Mouse (Mus musculus) limb, embryonic 12.5 days (tissue): ENCODE results near the gene Pck2. TPM values are rescaled to one million over a fixed set of nuclear protein-coding genes. Genes with fewer than 3 reads are reported as not detected.

Experiments
- ATAC-seq: fragments of 200-750 bp; cut with Nextera tagmentation; 2 replicates; pipeline ENCODE4 v1.8.0; 2017; ENCODE audit warnings: low read depth, moderate TSS enrichment; ENCODE audit not compliant: insufficient number of reproducible peaks, insufficient read depth, low FRiP score, low TSS enrichment
- H3K27ac ChIP-seq: fragments of 300-500 bp; sonication (generic); 2 replicates; pipeline ENCODE4 v1.5.1; 2016; ENCODE audit warnings: mild to moderate bottlenecking, moderate library complexity
- H3K27me3 ChIP-seq: fragments of 300-500 bp; sonication (generic); 2 replicates; pipeline ENCODE4 v1.6.1; 2016; ENCODE audit warnings: mild to moderate bottlenecking, moderate library complexity
- H3K36me3 ChIP-seq: fragments of 300-500 bp; sonication (generic); 2 replicates; pipeline ENCODE4 v1.6.1; 2016; ENCODE audit warnings: mild to moderate bottlenecking, moderate library complexity
- H3K4me1 ChIP-seq: fragments of 300-500 bp; sonication (generic); replicated peaks from 2 replicates; pipeline ENCODE4 v1.6.1; 2016
- H3K4me2 ChIP-seq: fragments of 300-500 bp; sonication (generic); 2 replicates; pipeline ENCODE4 v1.6.1; 2016; ENCODE audit warnings: mild to moderate bottlenecking, moderate library complexity
- H3K4me3 ChIP-seq: fragments of 300-500 bp; sonication (generic); replicated peaks from 2 replicates; pipeline ENCODE4 v1.5.1; 2016; ENCODE audit warnings: mild to moderate bottlenecking
- H3K9ac ChIP-seq: fragments of 300-500 bp; sonication (generic); replicated peaks from 2 replicates; pipeline ENCODE4 v1.6.1; 2016; ENCODE audit warnings: mild to moderate bottlenecking, moderate library complexity
- H3K9me3 ChIP-seq: fragments of 300-500 bp; sonication (generic); 2 replicates; pipeline ENCODE4 v1.6.1; 2016; ENCODE audit warnings: mild to moderate bottlenecking, moderate library complexity
- WGBS: fragments of 180-500 bp; shearing (Covaris S2); methylation state at CpG from one replicate; pipeline ENCODE4 v1.1.7; 2016; 5-methylcytosine and 5-hydroxymethylcytosine counted together
- polyA plus RNA-seq: library from polyadenylated mRNA; unstranded; fragments of >200 nt; fragmentation: Nextera tagmentation; extraction: Ambion mirVana; gene quantifications from 2 replicates; pipeline ENCODE4 v1.2.1, GENCODE M21; 2016

Pck2 gene
- polyA plus RNA-seq, 1 experiment from 2014 or later: 33.2 TPM

DNA sequence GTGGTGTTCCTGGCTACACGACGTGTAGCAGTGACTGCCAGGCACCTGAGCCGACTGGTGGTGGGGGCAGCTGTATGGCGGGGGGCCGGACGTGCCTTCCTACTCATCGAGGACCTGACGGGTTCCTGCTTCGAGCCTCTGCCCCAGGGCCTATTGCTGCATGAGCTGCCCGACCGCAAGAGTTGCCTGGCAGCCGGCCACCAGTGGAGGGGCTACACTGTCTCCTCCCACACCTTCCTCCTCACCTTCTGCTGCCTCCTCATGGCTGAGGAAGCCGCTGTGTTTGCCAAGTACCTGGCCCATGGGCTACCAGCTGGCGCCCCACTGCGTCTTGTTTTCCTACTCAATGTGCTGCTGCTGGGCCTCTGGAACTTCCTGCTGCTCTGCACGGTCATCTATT is 36.3 kb downstream of the Pck2 start:
- H3K36me3 ChIP-seq: peaks cover 17% of the 10 kb centered on the region
- H3K4me1 ChIP-seq: peaks cover 15% of the 10 kb centered on the region
- H3K4me3 ChIP-seq: peak overlapping the region; percentile 11; the same call in 1 of the 2 replicates
- H3K9me3 ChIP-seq: no peaks in the 10 kb centered on the region
- ATAC-seq: no peak
- no peaks in the 10 kb centered on the region for H3K27me3 ChIP-seq
- no peak overlapping the region for H3K9ac ChIP-seq
- H3K27ac ChIP-seq: 0 out of 2 replicates have a peak overlapping the region, but pooled peaks have one; percentile 7
- H3K4me2 ChIP-seq: peak overlapping the region; percentile 23; the same call in 1 of the 2 replicates
- WGBS: 76% methylated on average over 16 of the region's 16 CpGs

DNA sequence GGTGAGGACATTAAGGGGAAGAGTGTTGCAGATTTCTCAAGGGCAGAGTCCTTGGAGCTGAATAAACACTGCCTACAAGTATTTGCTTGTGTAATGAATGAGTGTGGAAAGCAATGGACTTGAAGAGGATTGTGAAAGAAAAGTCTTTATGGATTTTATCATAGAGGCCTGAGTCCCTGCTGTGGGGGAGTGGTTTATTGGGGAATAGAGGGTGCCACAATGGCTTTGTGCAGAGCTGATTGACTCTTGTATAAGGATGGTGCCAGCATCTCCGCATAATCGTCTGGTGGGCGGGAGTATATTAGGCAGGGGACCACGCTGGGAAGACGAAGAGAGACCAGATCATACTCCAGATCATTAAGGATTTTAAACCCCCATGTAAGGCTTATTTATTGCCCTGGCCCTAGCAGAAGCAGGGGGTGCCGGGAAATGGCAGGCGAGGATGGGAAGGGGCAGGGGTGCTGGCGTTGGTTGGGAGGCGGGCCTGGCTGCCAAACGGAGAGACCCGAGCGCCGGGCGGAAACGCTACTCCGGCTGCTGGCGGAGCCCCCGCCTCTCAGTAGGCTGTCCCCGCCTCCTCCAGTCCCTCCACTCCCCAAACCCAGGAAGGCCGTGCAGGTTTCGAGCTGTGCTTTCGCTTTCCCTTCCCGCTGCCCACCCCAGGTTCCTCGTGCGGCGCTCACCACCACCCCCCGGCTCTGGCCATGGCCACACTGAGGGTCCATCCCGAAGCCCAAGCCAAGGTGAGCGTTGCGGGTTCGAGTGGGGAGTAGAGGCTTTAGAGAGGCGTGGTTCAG is 38.0 kb downstream of the Pck2 start, which contains the start of gene Psme1:
Psme1 (plus strand) TSS at position 253 of the 797 bp plus-strand sequence.
- Histone ChIP-seq H3K9ac (peak within 1 kb of the TSS; percentile 79), H3K4me3 (peak within 1 kb of the TSS; percentile 64), H3K4me2 (peak within 1 kb of the TSS; percentile 85), H3K36me3 (peaks cover 27% of the 10 kb centered on the region), H3K9me3 (no peaks in the 10 kb centered on the region), H3K27me3 (no peaks in the 10 kb centered on the region), H3K27ac (peak within 1 kb of the TSS; percentile 86), H3K4me1 (peaks cover 15% of the 10 kb centered on the region)
- peak; percentile 83 for ATAC-seq
- 1% methylated on average over 32 of the region's 32 CpGs for WGBS

DNA sequence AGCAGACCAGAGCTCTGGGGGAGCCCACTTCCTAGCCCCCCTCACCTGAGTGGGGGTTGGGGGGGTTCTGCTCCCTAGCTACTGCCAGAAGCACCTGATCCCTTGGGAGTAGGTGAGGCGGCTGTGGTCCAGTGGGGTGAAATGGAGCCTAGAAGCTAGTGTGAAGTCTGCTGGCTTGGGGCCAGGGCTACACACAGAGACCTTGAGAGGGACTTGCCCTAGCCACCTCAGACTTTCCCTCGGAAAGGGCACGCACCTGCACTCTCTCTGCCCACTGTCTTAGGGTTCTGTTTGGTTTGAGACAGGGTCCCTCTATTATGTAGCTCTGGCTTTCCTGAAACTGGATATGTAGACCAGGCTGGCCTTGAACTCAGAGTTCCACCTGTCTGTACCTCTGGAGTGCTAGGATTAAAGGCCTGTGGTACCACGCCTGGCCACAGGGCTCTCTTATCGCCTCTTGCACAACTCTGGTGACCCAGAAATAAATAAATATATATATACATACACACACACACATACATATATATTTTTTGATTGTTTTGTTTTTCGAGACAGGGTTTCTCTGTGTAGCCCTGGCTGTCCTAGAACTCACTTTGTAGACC is 38.7 kb downstream of the Pck2 start:
- H3K27me3 ChIP-seq: no peaks in the 10 kb centered on the region
- ATAC-seq: peak; percentile 49
- 35% methylated on average over 6 of the region's 6 CpGs for WGBS

GRCm38 (mm10) chr14:55579511-55580496 is 39.7 kb downstream of the Pck2 start:
- H3K4me2 ChIP-seq: no peak overlapping the region
- H3K36me3 ChIP-seq: peaks cover 27% of the 10 kb centered on the region
- peaks cover 7% of the 10 kb centered on the region; the same call in 1 of the 2 replicates for H3K27me3 ChIP-seq
- no peak overlapping the region for H3K27ac ChIP-seq
- no peak for ATAC-seq
- no peaks in the 10 kb centered on the region for H3K9me3 ChIP-seq
- 85% methylated on average over 23 of the region's 23 CpGs for WGBS
- peaks cover 19% of the 10 kb centered on the region for H3K4me1 ChIP-seq
- H3K4me3 ChIP-seq: no peak overlapping the region
- no peak overlapping the region for H3K9ac ChIP-seq

More for the DNA sequence above, 38.7 kb downstream of the Pck2 start:
- peak overlapping the region; percentile 79 for H3K9ac ChIP-seq
- peak overlapping the region; percentile 85 for H3K4me2 ChIP-seq
- peaks cover 15% of the 10 kb centered on the region for H3K4me1 ChIP-seq
- peak overlapping the region; percentile 86 for H3K27ac ChIP-seq
- peaks cover 27% of the 10 kb centered on the region for H3K36me3 ChIP-seq
- peak overlapping the region; percentile 64 for H3K4me3 ChIP-seq
- no peaks in the 10 kb centered on the region for H3K9me3 ChIP-seq

DNA sequence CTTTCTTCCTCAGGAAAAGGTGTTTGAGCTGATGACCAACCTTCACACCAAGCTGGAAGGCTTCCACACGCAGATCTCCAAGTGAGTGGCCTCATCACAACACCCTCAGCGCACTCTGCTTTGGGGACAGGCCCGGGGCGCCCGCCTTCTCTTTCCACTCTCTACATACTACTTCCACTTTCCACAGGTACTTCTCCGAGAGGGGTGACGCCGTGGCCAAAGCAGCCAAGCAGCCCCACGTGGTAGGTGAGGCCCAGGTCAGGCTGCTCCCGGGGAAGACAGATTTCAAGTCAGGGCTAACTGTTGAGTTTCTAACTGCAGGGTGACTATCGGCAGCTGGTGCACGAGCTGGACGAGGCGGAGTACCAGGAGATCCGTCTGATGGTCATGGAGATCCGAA is 40.7 kb downstream of the Pck2 start:
- Histone ChIP-seq H3K27me3 (peaks cover 7% of the 10 kb centered on the region; the same call in 1 of the 2 replicates), H3K36me3 (peaks cover 27% of the 10 kb centered on the region), H3K27ac (no peak overlapping the region), H3K4me2 (no peak overlapping the region), H3K4me3 (no peak overlapping the region), H3K4me1 (peaks cover 20% of the 10 kb centered on the region), H3K9me3 (no peaks in the 10 kb centered on the region), H3K9ac (no peak overlapping the region)
- WGBS: 93% methylated on average over 16 of the region's 16 CpGs
- ATAC-seq: no peak

GRCm38 (mm10) chr14:55581981-55582681 is 42.1 kb downstream of the Pck2 start:
- WGBS: 78% methylated on average over 9 of the region's 9 CpGs

DNA sequence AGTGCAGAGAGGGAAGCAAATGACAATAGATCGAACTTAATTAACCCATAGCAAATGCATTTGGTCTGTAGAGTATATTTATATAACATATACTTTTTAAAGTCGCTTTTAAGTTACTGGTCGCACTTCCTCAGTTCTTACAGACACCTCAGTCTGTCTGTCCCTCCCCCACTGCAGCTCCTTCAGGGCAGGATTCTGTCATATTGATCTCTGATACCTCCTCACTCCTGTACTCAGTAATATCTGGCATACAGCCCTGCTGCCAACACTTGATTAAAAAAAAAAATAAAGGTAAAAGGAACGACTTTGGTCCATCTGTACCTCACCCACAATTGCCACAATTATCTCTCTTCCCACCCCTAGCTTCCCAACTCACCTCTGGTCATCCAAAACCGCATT is 44.2 kb downstream of the Pck2 start:
- H3K9me3 ChIP-seq: no peaks in the 10 kb centered on the region
- H3K4me1 ChIP-seq: peaks cover 9% of the 10 kb centered on the region
- H3K27me3 ChIP-seq: peaks cover 7% of the 10 kb centered on the region; the same call in 1 of the 2 replicates
- no peak overlapping the region for H3K9ac ChIP-seq
- H3K27ac ChIP-seq: no peak overlapping the region
- peak overlapping the region; percentile 91 for H3K4me2 ChIP-seq
- peak overlapping the region; percentile 48 for H3K4me3 ChIP-seq
- WGBS: 37% methylated on average over 5 of the region's 5 CpGs
- ATAC-seq: no peak
- peaks cover 52% of the 10 kb centered on the region for H3K36me3 ChIP-seq

More at GRCm38 (mm10) chr14:55581981-55582681, 42.1 kb downstream of the Pck2 start:
- H3K4me3 ChIP-seq: no peak overlapping the region
- H3K27ac ChIP-seq: no peak overlapping the region
- peaks cover 18% of the 10 kb centered on the region for H3K4me1 ChIP-seq
- H3K4me2 ChIP-seq: no peak overlapping the region
- H3K9me3 ChIP-seq: no peaks in the 10 kb centered on the region
- no peak for ATAC-seq
- peaks cover 32% of the 10 kb centered on the region for H3K36me3 ChIP-seq
- no peak overlapping the region for H3K9ac ChIP-seq
- peaks cover 7% of the 10 kb centered on the region; the same call in 1 of the 2 replicates for H3K27me3 ChIP-seq

- WGBS: 2% methylated on average over 43 of the region's 43 CpGs
- Histone ChIP-seq H3K36me3 (peaks cover 50% of the 10 kb centered on the region), H3K4me3 (peak within 1 kb of the TSS; percentile 48), H3K27ac (no peak within 1 kb of the TSS), H3K9me3 (no peaks in the 10 kb centered on the region), H3K27me3 (peaks cover 7% of the 10 kb centered on the region; the same call in 1 of the 2 replicates), H3K9ac (peak within 1 kb of the TSS; percentile 64), H3K4me2 (peak within 1 kb of the TSS; percentile 91), H3K4me1 (peaks cover 12% of the 10 kb centered on the region)
- ATAC-seq: peak; percentile 85
Measured at GRCm38 (mm10) chr14:55584702-55585565, 44.9 kb downstream of the Pck2 start, which contains the start of gene Emc9. Gene Emc9 (minus strand): TSS chr14:55585302.

- 58% methylated on average over 6 of the region's 6 CpGs for WGBS
- Histone ChIP-seq H3K9ac (no peak overlapping the region), H3K36me3 (peaks cover 44% of the 10 kb centered on the region), H3K27me3 (peaks cover 7% of the 10 kb centered on the region; the same call in 1 of the 2 replicates), H3K4me2 (peak overlapping the region; percentile 91), H3K4me3 (0 out of 2 replicates have a peak overlapping the region, but pooled peaks have one; percentile 48), H3K27ac (no peak overlapping the region), H3K4me1 (peaks cover 16% of the 10 kb centered on the region), H3K9me3 (no peaks in the 10 kb centered on the region)
- no peak for ATAC-seq
Measured at GRCm38 (mm10) chr14:55585566-55585960, 45.5 kb downstream of the Pck2 start.
